Mouse (Mus musculus): ENCODE data around the gene Aifm3.
"Not testable (repeated sequence)": the region's sequence is repeated elsewhere in the genome, so short reads cannot be mapped to it uniquely, and the experiment has no call there.

Aifm3 gene

GRCm38 (mm10) chr16:17499249-17499883, 10.0 kb downstream of the Aifm3 start:
- no peak for DNase-seq (ENCODE audit: low spot score in 2 of 2)

GRCm38 (mm10) chr16:17502681-17503080, 13.3 kb downstream of the Aifm3 start:
- DNase-seq (ENCODE audit: low spot score in 2 of 2), result no peak

- no peak for DNase-seq (ENCODE audit: low spot score in 2 of 2)
These were observed 17.7 kb downstream of the Aifm3 start for GRCm38 (mm10) chr16:17507018-17507552.

- not testable (repeated sequence) for DNase-seq (ENCODE audit: low spot score in 2 of 2)
These were observed 18.6 kb downstream of the Aifm3 start for GRCm38 (mm10) chr16:17508031-17508430.

- DNase-seq (ENCODE audit: low spot score in 2 of 2), result peak; percentile 88 to 96
These were observed 19.3 kb downstream of the Aifm3 start, which contains the start of gene Lztr1 for GRCm38 (mm10) chr16:17508546-17509239. TSS of gene Lztr1 (plus strand) at chr16:17508688.

- DNase-seq (ENCODE audit: low spot score in 2 of 2), result no peak
These were observed 19.8 kb downstream of the Aifm3 start for GRCm38 (mm10) chr16:17509240-17509597.

- DNase-seq (ENCODE audit: low spot score in 2 of 2), result no peak
These were observed 20.7 kb downstream of the Aifm3 start for GRCm38 (mm10) chr16:17510143-17510542.

GRCm38 (mm10) chr16:17510686-17511085, 21.3 kb downstream of the Aifm3 start:
- DNase-seq (ENCODE audit: low spot score in 2 of 2), result no peak

- no peak for DNase-seq (ENCODE audit: low spot score in 2 of 2)
These were observed 22.0 kb downstream of the Aifm3 start for GRCm38 (mm10) chr16:17511431-17511830.

GRCm38 (mm10) chr16:17518910-17519309, 29.5 kb downstream of the Aifm3 start:
- no peak for DNase-seq (ENCODE audit: low spot score in 2 of 2)

- no peak for DNase-seq (ENCODE audit: low spot score in 2 of 2)
These were observed 34.7 kb downstream of the Aifm3 start for GRCm38 (mm10) chr16:17524156-17524555.

- no peak for DNase-seq (ENCODE audit: low spot score in 2 of 2)
These were observed 36.1 kb downstream of the Aifm3 start for GRCm38 (mm10) chr16:17525524-17525923.

- no peak for DNase-seq (ENCODE audit: low spot score in 2 of 2)
These were observed 36.8 kb downstream of the Aifm3 start for GRCm38 (mm10) chr16:17526223-17526622.

GRCm38 (mm10) chr16:17527606-17528005, 38.2 kb downstream of the Aifm3 start:
- no peak for DNase-seq (ENCODE audit: low spot score in 2 of 2)

GRCm38 (mm10) chr16:17528276-17528675, 38.9 kb downstream of the Aifm3 start:
- DNase-seq (ENCODE audit: low spot score in 2 of 2), result no peak

GRCm38 (mm10) chr16:17529981-17530586, 40.7 kb downstream of the Aifm3 start:
- DNase-seq (ENCODE audit: low spot score in 2 of 2), result no peak

GRCm38 (mm10) chr16:17530640-17531288, 41.4 kb downstream of the Aifm3 start, which contains the start of gene Thap7:
TSS of gene Thap7 (minus strand) at chr16:17531136.
- peak; percentile 96 for DNase-seq (ENCODE audit: low spot score in 2 of 2)

- DNase-seq (ENCODE audit: low spot score in 2 of 2), result no peak
These were observed 42.9 kb downstream of the Aifm3 start for GRCm38 (mm10) chr16:17532271-17532670.

- no peak for DNase-seq (ENCODE audit: low spot score in 2 of 2)
These were observed 43.4 kb downstream of the Aifm3 start for GRCm38 (mm10) chr16:17532676-17533329.

GRCm38 (mm10) chr16:17536584-17536983, 47.2 kb downstream of the Aifm3 start:
- no peak for DNase-seq (ENCODE audit: low spot score in 2 of 2)

- DNase-seq (ENCODE audit: low spot score in 2 of 2), result no peak
These were observed 53.2 kb downstream of the Aifm3 start for GRCm38 (mm10) chr16:17542632-17543031.

- DNase-seq (ENCODE audit: low spot score in 2 of 2), result no peak
These were observed 63.4 kb downstream of the Aifm3 start for GRCm38 (mm10) chr16:17552837-17553236.
